9 mouse cellular contexts compared by ENCODE assay signal in genomic region chr13:112001155-112002025, GRCm38 (mm10).
DNase-seq lines count a peak whose midpoint lies in the region; ATAC-seq and TF ChIP-seq lines count a peak whose summit lies in the region.
"Had no signal": no experiment of that assay in that cellular context is flagged by ENCODE, and none has a peak within 500 bp of the region (broad histone marks: within the 10 kb centered on the region; RNA-seq: fewer than 3 reads in every experiment).

No protein-coding gene starts in this region.

- 39% methylated on average over 20 of the region's 20 CpGs for WGBS in liver, embryonic 16.5 days (ENCODE audit: insufficient replicate concordance)
- 47% methylated on average over 20 of the region's 20 CpGs for WGBS in forebrain, embryonic 14.5 days
- WGBS in hindbrain, embryonic 13.5 days = 42% methylated on average over 20 of the region's 20 CpGs
- 46% methylated on average over 20 of the region's 20 CpGs for WGBS in lung, postnatal 0 days

- intact Hi-C loops in left cerebral cortex, postnatal 14 days (cut with DNase I) = no loop called here

- no peak overlapping the region for H3K4me3 ChIP-seq in liver, embryonic 16.5 days (ENCODE audit: low read depth, low read length)
- no peak overlapping the region for H3K4me3 ChIP-seq in forebrain, embryonic 14.5 days (ENCODE audit: low read depth, low read length)
- H3K4me3 ChIP-seq in hindbrain, embryonic 13.5 days = no peak overlapping the region
- H3K4me3 ChIP-seq in lung, postnatal 0 days (ENCODE audit: low read depth, low read length) = no peak overlapping the region
- H3K4me3 ChIP-seq: liver, embryonic 13.5 days had no signal

- H3K4me2 ChIP-seq in liver, embryonic 16.5 days (ENCODE audit: low read depth, low read length) = no peak overlapping the region
- 0 out of 2 replicates have a peak overlapping the region, but pooled peaks have one; percentile 8 for H3K4me2 ChIP-seq in forebrain, embryonic 14.5 days (ENCODE audit: low read length)
- no peak overlapping the region for H3K4me2 ChIP-seq in hindbrain, embryonic 13.5 days
- no peak overlapping the region for H3K4me2 ChIP-seq in lung, postnatal 0 days (replicated peaks; ENCODE audit: low read depth, low read length)

- peak overlapping the region; percentile 31; the same call in 1 of the 2 replicates for H3K27ac ChIP-seq in liver, embryonic 16.5 days (ENCODE audit: low read length)
- H3K27ac ChIP-seq in forebrain, embryonic 14.5 days (ENCODE audit: low read depth, low read length) = 0 out of 2 replicates have a peak overlapping the region, but pooled peaks have one; percentile 14
- peak overlapping the region; percentile 40 for H3K27ac ChIP-seq in hindbrain, embryonic 13.5 days
- H3K27ac ChIP-seq in lung, postnatal 0 days (ENCODE audit: low read length) = no peak overlapping the region
- H3K27ac ChIP-seq: liver, embryonic 13.5 days had no signal

- no peak for TF ChIP-seq CTCF in lung, postnatal 0 days (IDR thresholded peaks at IDR 0.05)

- TF ChIP-seq EP300 in lung, postnatal 0 days (IDR thresholded peaks at IDR 0.05) = no peak

- peaks cover 10% of the 10 kb centered on the region for H3K27me3 ChIP-seq in liver, embryonic 16.5 days (ENCODE audit: control insufficient read depth, insufficient read depth, low read depth, low read length)
- no peaks in the 10 kb centered on the region for H3K27me3 ChIP-seq in forebrain, embryonic 14.5 days (replicated peaks; ENCODE audit: control insufficient read depth, insufficient read depth, low read length)
- H3K27me3 ChIP-seq in hindbrain, embryonic 13.5 days = no peaks in the 10 kb centered on the region
- no peaks in the 10 kb centered on the region for H3K27me3 ChIP-seq in lung, postnatal 0 days (replicated peaks; ENCODE audit: insufficient read depth, low read length)

- no peak overlapping the region for H3K9ac ChIP-seq in liver, embryonic 16.5 days (ENCODE audit: low read depth, low read length)
- H3K9ac ChIP-seq in forebrain, embryonic 14.5 days (ENCODE audit: low read length) = no peak overlapping the region
- H3K9ac ChIP-seq in hindbrain, embryonic 13.5 days = no peak overlapping the region; the same call in 1 of the 2 replicates
- no peak overlapping the region for H3K9ac ChIP-seq in lung, postnatal 0 days (replicated peaks; ENCODE audit: low read depth)
- H3K9ac ChIP-seq: liver, embryonic 13.5 days had no signal

- no peaks in the 10 kb centered on the region for H3K9me3 ChIP-seq in liver, embryonic 16.5 days (replicated peaks; ENCODE audit: control insufficient read depth, low read length)
- H3K9me3 ChIP-seq in forebrain, embryonic 14.5 days (replicated peaks; ENCODE audit: control insufficient read depth, low read length) = no peaks in the 10 kb centered on the region
- no peaks in the 10 kb centered on the region for H3K9me3 ChIP-seq in hindbrain, embryonic 13.5 days
- no peaks in the 10 kb centered on the region for H3K9me3 ChIP-seq in lung, postnatal 0 days (ENCODE audit: low read length)
- H3K9me3 ChIP-seq: liver, embryonic 13.5 days had no signal

- DNase-seq in liver = no peak
- DNase-seq in forebrain, embryonic 14.5 days (ENCODE audit: low spot score) = peak; percentile 69
- peak; percentile 63 for DNase-seq in lung, postnatal 0 days (ENCODE audit: low spot score)
- peak; percentile 78 for DNase-seq in skeletal muscle tissue, adult 2 months (ENCODE audit: low read depth, low spot score)
- no peak for DNase-seq in adrenal gland, postnatal 10 days
- DNase-seq in left cerebral cortex, postnatal 14 days (ENCODE audit: low spot score in 2 of 2) = no peak
- DNase-seq: liver, embryonic 13.5 days had no signal

- ATAC-seq in liver, embryonic 16.5 days (ENCODE audit: low read depth) = peak; percentile 14; the same call in 1 of the 2 replicates
- peak; percentile 76 for ATAC-seq in forebrain, embryonic 14.5 days
- ATAC-seq in hindbrain, embryonic 13.5 days (ENCODE audit: low FRiP score) = peak; percentile 38; the same call in 1 of the 2 replicates
- no peak for ATAC-seq in lung, postnatal 0 days

- H3K36me3 ChIP-seq in liver, embryonic 16.5 days (ENCODE audit: control insufficient read depth, insufficient read depth) = no peaks in the 10 kb centered on the region
- H3K36me3 ChIP-seq in forebrain, embryonic 14.5 days (ENCODE audit: control insufficient read depth, insufficient read depth, low read length) = no peaks in the 10 kb centered on the region
- no peaks in the 10 kb centered on the region for H3K36me3 ChIP-seq in hindbrain, embryonic 13.5 days
- H3K36me3 ChIP-seq in lung, postnatal 0 days (ENCODE audit: insufficient read depth, low read length) = no peaks in the 10 kb centered on the region
- H3K36me3 ChIP-seq: liver, embryonic 13.5 days had no signal

- H3K4me1 ChIP-seq in liver, embryonic 16.5 days (ENCODE audit: control insufficient read depth, low read depth, low read length) = peaks cover 24% of the 10 kb centered on the region
- H3K4me1 ChIP-seq in forebrain, embryonic 14.5 days (ENCODE audit: control insufficient read depth, insufficient read depth, low read length) = peaks cover 16% of the 10 kb centered on the region
- peaks cover 38% of the 10 kb centered on the region for H3K4me1 ChIP-seq in hindbrain, embryonic 13.5 days (replicated peaks)
- peaks cover 12% of the 10 kb centered on the region; the same call in 1 of the 2 replicates for H3K4me1 ChIP-seq in lung, postnatal 0 days (ENCODE audit: insufficient read depth, low read depth, low read length)

Comparison
In these comparisons a context has a peak if more than half of its experiments do, and no peak if none do; other contexts are left out.
1. DNase-seq: peak in forebrain, embryonic 14.5 days (single experiment), lung, postnatal 0 days (single experiment) and skeletal muscle tissue, adult 2 months (single experiment); none in liver (single experiment), adrenal gland, postnatal 10 days (single experiment) and left cerebral cortex, postnatal 14 days (0 of 2).